Mouse (Mus musculus): ENCODE data around the gene Ccdc24.

Ccdc24 gene

DNA sequence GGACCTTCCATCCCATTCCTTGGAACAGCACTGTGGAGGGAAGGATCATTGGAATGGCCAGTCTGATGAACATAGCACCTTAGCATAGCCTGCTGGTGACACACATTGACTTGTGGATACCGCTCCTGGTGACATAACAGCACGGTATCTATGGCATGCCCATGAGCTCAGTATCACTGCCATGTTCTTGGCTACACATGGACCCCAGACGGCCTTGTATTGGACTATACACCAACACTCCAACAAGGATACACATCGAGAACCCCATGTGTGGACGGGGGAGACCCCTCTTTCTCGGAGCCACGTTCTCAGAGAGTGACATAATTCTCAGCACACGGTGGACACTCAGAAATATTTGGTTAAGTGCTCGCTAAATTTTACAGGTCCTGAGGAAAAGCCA is 41.6 kb downstream of the Ccdc24 start:
- in situ Hi-C loops (cut with MseI, MboI) = loop anchor here (5.0 to 10.0 kb wide), 2 partner anchors 36 to 254 kb away; no protein-coding TSS in a partner anchor

DNA sequence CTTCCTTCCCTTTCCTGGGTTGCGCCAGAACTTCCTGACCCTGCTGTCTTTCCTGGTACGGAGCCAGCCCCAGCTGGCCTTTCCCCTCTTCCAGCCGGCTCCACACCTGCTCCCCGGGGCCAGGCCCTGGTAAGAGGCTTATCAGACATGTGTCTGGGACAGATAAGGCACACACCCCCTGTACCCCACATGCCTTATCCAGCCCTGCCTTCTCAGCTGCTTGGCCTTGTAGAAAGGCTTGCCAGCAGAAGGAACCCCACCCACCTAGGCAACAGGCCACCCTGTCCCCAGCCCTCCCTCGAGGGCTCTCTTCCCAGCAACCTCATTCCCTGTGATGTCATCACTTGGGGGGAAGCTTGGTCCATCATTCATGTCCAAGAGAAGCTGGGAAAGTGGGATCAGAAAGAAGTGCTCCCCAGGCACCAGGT is 42.2 kb downstream of the Ccdc24 start:
- in situ Hi-C loops (cut with MseI, MboI) = loop anchor here (5.0 to 10.0 kb wide), 2 partner anchors 37 to 255 kb away; no protein-coding TSS in a partner anchor

DNA sequence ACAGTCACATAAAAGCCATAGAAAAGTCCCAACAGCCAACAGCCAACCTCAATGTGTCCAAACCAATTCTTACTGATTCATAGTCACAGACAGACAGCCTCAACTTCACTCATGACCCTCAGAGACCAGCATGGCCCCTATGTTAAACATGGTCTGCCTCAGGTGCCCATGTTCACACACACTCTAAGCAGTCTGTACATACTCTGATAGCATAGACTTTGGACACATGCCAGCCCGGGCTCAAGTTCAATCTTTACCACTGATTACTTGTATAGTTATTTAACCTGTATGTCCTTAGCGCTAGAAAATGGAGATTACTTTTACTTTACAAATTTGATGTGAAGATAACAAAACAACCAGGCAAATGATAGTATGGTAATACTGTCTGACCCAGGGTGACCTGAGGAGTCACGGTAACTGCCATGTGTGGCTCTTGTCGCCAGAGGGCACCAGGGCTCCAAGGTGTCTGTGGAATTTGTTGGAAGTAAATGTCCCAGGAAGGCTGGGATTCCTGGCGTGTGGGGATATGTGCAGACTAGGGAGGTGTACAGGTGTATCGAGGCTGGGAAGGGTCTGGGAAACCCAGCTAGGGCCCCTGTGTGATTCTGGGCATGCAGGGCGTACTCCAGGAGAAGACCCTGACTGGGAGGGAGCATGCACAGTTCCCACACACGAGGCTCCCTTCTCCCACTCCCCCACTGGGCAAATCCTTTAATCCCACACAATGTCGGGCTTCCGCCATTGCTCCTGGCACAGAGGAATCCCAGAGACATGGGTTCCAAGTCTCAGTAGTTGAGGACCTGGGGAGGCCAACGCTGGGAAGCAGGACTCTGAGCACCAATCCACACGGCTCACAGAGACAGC is 42.9 kb downstream of the Ccdc24 start:
- in situ Hi-C loops (cut with MseI, MboI) = loop anchor here (5.0 to 10.0 kb wide), 3 partner anchors 38 to 255 kb away; no protein-coding TSS in a partner anchor

DNA sequence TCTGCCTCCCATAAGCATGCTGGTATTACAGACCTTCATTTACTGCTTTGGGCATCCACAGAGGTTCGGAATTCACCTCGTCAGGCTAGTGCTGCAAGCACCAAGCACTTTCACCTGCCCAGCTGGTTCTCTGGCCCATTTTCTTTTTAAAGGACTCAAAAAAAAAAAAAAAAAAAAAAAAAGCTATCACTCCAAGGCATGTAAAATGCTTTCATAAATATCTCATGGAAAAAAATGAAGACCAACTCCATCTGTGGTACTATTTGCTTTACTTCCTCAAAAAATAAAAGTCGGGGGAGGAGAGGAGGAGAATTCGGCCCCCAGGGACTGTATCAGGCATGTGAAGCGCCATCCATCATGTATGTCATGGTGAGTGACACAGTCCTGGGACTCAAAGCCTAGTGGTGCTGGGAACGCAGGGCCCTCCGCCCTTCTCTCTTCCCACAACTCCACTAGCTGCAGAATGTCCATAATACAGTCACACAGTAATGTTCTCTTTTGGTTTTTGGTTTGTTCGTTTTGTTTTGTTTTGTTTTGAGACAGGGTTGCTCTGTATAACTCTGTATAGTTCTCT is 43.7 kb downstream of the Ccdc24 start:
- in situ Hi-C loops (cut with MseI, MboI) = loop anchor here in 1 of 2 experiments (10.0 kb wide), 1 partner anchor 246 kb away; no protein-coding TSS in a partner anchor

DNA sequence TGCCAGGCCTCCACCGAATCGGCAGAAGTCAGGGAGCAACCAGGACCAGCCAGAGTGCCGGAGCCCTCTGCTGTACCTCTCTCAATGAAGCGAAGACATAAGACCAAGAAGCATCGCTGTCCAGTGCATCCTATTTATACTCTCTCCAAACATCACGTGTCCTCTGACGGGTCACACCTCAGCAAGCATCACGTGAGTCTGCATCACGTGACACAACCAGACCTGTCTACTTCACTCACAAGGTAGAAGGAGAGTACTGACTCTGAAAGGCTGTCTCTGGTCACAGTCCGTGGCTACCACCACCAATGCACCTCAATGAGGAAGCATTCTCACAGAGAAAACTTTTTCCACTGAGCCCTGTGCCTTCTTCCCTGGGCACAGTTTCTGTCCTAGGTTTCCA is 54.3 kb downstream of the Ccdc24 start:
- in situ Hi-C loops (cut with MseI, MboI) = no loop called here

DNA sequence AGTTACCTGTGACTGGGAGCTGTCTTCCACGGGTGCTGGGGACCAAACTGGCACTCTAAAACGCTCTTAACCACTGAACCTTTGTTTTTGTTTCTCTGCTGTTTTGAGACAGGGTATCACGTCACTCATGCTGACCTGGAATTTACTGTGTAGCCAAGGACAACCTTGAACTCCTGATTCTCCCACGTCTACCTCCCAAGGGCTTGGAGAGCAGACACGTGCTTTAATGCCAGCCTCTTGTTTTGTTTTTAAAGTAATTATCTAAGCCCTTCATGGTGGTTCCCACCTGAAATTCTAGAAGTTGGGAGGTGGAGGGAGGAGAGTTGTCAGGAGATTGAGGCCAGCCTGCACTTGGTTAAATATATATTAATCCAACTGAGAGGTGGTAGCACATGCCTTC is 55.6 kb downstream of the Ccdc24 start:
- in situ Hi-C loops (cut with MseI, MboI) = no loop called here

Measured in mouse trophoblast stem cell (cell line).